ENCODE assay signal across 18 mouse cellular contexts in the genomic region with DNA sequence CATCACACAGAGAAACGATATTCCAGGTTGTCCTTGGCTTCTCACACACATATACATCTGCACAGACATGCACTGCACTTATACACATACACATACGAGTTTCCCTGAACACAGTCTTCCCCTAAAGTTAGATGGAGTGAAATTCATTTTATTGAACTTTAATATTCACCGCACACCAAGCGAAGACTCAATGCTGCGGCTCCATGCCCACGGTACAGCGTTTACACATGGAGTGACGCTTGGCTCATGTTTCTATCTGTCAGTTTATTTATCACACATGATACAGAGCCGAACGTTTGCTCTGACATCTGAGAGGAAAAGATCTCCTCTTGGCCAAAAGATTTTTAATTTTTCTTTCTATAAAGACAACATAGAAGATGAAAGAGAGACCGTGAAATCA.
A peak's percentile ranks its signal among the peaks of the same experiment; 100 is the strongest.
DNase-seq lines count a peak whose midpoint lies in the region; ATAC-seq lines count a peak whose summit lies in the region.
"Had no signal": no experiment of that assay in that cellular context is flagged by ENCODE, and none has a peak within 500 bp of the region (broad histone marks: within the 10 kb centered on the region; RNA-seq: fewer than 3 reads in every experiment).

No protein-coding gene starts in this region.

- H3K4me1 ChIP-seq in intestine, embryonic 14.5 days (replicated peaks; ENCODE audit: control insufficient read depth, insufficient read depth, low read length) = no peaks in the 10 kb centered on the region
- 0 out of 2 replicates have a peak, but pooled peaks cover 2% of the 10 kb centered on the region for H3K4me1 ChIP-seq in intestine, embryonic 15.5 days (replicated peaks)
- H3K4me1 ChIP-seq in lung, embryonic 15.5 days = peaks cover 17% of the 10 kb centered on the region
- H3K4me1 ChIP-seq: hindbrain, embryonic 12.5 days had no signal

- DNase-seq in heart, adult 11 months = peak; percentile 66
- DNase-seq in heart, postnatal 4 days = no peak
- no peak for DNase-seq in intestine, embryonic 14.5 days (ENCODE audit: low spot score)
- no peak for DNase-seq in lung, postnatal 36 days
- DNase-seq in natural killer cell, adult 2 months (ENCODE audit: low spot score in 2 of 2) = no peak
- DNase-seq: adrenal gland, postnatal 10 days; cerebellum, adult 11 months; cerebellum, adult 8-10 months; cerebellum, postnatal 14 days; gastrocnemius, postnatal 10 days; heart, postnatal 36 days had no signal

- 26% methylated on average over 11 of the region's 11 CpGs for WGBS in intestine, embryonic 14.5 days
- WGBS in intestine, embryonic 15.5 days = 28% methylated on average over 11 of the region's 11 CpGs
- 18% methylated on average over 11 of the region's 11 CpGs for WGBS in lung, embryonic 15.5 days

- H3K4me3 ChIP-seq in intestine, embryonic 14.5 days (ENCODE audit: low read depth, low read length) = no peak overlapping the region
- no peak overlapping the region for H3K4me3 ChIP-seq in intestine, embryonic 15.5 days (replicated peaks)
- H3K4me3 ChIP-seq in lung, embryonic 15.5 days = no peak overlapping the region
- H3K4me3 ChIP-seq: embryonic facial prominence, embryonic 13.5 days; forebrain, embryonic 12.5 days; hindbrain, embryonic 12.5 days had no signal

- H3K4me2 ChIP-seq in intestine, embryonic 14.5 days (ENCODE audit: low read length) = 0 out of 2 replicates have a peak overlapping the region, but pooled peaks have one; percentile 20
- H3K4me2 ChIP-seq in intestine, embryonic 15.5 days (replicated peaks) = no peak overlapping the region
- peak overlapping the region; percentile 23; the same call in 1 of the 2 replicates for H3K4me2 ChIP-seq in lung, embryonic 15.5 days
- H3K4me2 ChIP-seq: embryonic facial prominence, embryonic 13.5 days; forebrain, embryonic 12.5 days; hindbrain, embryonic 12.5 days had no signal

- no peaks in the 10 kb centered on the region for H3K36me3 ChIP-seq in intestine, embryonic 14.5 days (ENCODE audit: control insufficient read depth, insufficient read depth, low read length)
- H3K36me3 ChIP-seq in intestine, embryonic 15.5 days = no peaks in the 10 kb centered on the region
- H3K36me3 ChIP-seq in lung, embryonic 15.5 days = no peaks in the 10 kb centered on the region
- H3K36me3 ChIP-seq: embryonic facial prominence, embryonic 13.5 days; forebrain, embryonic 12.5 days; hindbrain, embryonic 12.5 days had no signal

- H3K9ac ChIP-seq in intestine, embryonic 14.5 days (ENCODE audit: low read length) = no peak overlapping the region
- H3K9ac ChIP-seq in intestine, embryonic 15.5 days = no peak overlapping the region
- no peak overlapping the region for H3K9ac ChIP-seq in lung, embryonic 15.5 days
- H3K9ac ChIP-seq: embryonic facial prominence, embryonic 13.5 days; forebrain, embryonic 12.5 days; hindbrain, embryonic 12.5 days had no signal

- ATAC-seq in intestine, embryonic 14.5 days (replicated peaks; ENCODE audit: low FRiP score, low TSS enrichment, low read depth) = no peak
- no peak for ATAC-seq in intestine, embryonic 15.5 days
- ATAC-seq in lung, embryonic 15.5 days (ENCODE audit: borderline replicate concordance, extremely low read depth, low FRiP score, low TSS enrichment) = peak; percentile 47; the same call in 1 of the 2 replicates
- ATAC-seq: forebrain, embryonic 16.5 days; hindbrain, embryonic 16.5 days had no signal

- H3K27me3 ChIP-seq in intestine, embryonic 14.5 days (replicated peaks; ENCODE audit: control insufficient read depth, insufficient read depth, low read length) = 0 out of 2 replicates have a peak, but pooled peaks cover 4% of the 10 kb centered on the region
- no peaks in the 10 kb centered on the region for H3K27me3 ChIP-seq in intestine, embryonic 15.5 days (replicated peaks)
- no peaks in the 10 kb centered on the region for H3K27me3 ChIP-seq in lung, embryonic 15.5 days
- H3K27me3 ChIP-seq: embryonic facial prominence, embryonic 13.5 days; forebrain, embryonic 12.5 days; hindbrain, embryonic 12.5 days had no signal

- no peaks in the 10 kb centered on the region for H3K9me3 ChIP-seq in intestine, embryonic 14.5 days (ENCODE audit: control insufficient read depth, low read length)
- no peaks in the 10 kb centered on the region for H3K9me3 ChIP-seq in intestine, embryonic 15.5 days
- no peaks in the 10 kb centered on the region for H3K9me3 ChIP-seq in lung, embryonic 15.5 days
- H3K9me3 ChIP-seq: forebrain, embryonic 12.5 days; hindbrain, embryonic 12.5 days had no signal

- no peak overlapping the region for H3K27ac ChIP-seq in intestine, embryonic 14.5 days (ENCODE audit: low read depth)
- H3K27ac ChIP-seq in intestine, embryonic 15.5 days = no peak overlapping the region
- H3K27ac ChIP-seq in lung, embryonic 15.5 days = no peak overlapping the region
- H3K27ac ChIP-seq: embryonic facial prominence, embryonic 13.5 days; forebrain, embryonic 12.5 days; hindbrain, embryonic 12.5 days had no signal
